Mouse (Mus musculus) lung, postnatal 0 days (tissue): ENCODE results near the gene Haghl. TPM values are rescaled to one million over a fixed set of nuclear protein-coding genes. Genes with fewer than 3 reads are reported as not detected.

Source experiments
- ATAC-seq: fragments of 200-750 bp; cut with Nextera tagmentation; 2 replicates; pipeline ENCODE4 v1.8.0; 2017; ENCODE audit warnings: moderate library complexity
- DNase-seq: peaks from one replicate; pipeline ENCODE4 v3.0.0-alpha.2; 2016; ENCODE audit warnings: low spot score
- H3K27ac ChIP-seq: fragments of 300-500 bp; sonication (generic); 2 replicates; pipeline ENCODE4 v1.5.1; 2014; ENCODE audit warnings: antibody characterized with exemption, mild to moderate bottlenecking, low read length, mixed read lengths
- H3K27me3 ChIP-seq: fragments of 300-500 bp; sonication (generic); replicated peaks from 2 replicates; pipeline ENCODE4 v1.6.1; 2014; ENCODE audit warnings: low read length, mixed read lengths; ENCODE audit not compliant: insufficient read depth
- H3K36me3 ChIP-seq: fragments of 300-500 bp; sonication (generic); 2 replicates; pipeline ENCODE4 v1.6.1; 2014; ENCODE audit warnings: low read length, mixed read lengths; ENCODE audit not compliant: insufficient read depth
- H3K4me1 ChIP-seq: fragments of 300-500 bp; sonication (generic); 2 replicates; pipeline ENCODE4 v1.6.1; 2014; ENCODE audit warnings: antibody characterized with exemption, low read depth, low read length, mixed read lengths; ENCODE audit not compliant: insufficient read depth
- H3K4me2 ChIP-seq: fragments of 300-500 bp; sonication (generic); replicated peaks from 2 replicates; pipeline ENCODE4 v1.6.1; 2014; ENCODE audit warnings: low read depth, mild to moderate bottlenecking, low read length, moderate library complexity, mixed read lengths
- H3K4me3 ChIP-seq: fragments of 300-500 bp; sonication (generic); 2 replicates; pipeline ENCODE4 v1.5.1; 2014; ENCODE audit warnings: low read depth, low read length
- H3K9ac ChIP-seq: fragments of 300-500 bp; sonication (generic); replicated peaks from 2 replicates; pipeline ENCODE4 v1.6.1; 2014; ENCODE audit warnings: low read depth, mild to moderate bottlenecking
- H3K9me3 ChIP-seq: fragments of 300-500 bp; sonication (generic); 2 replicates; pipeline ENCODE4 v1.6.1; 2016; ENCODE audit warnings: low read length, mixed read lengths
- CTCF ChIP-seq: IDR thresholded peaks from 2 replicates; pipeline ENCODE4 v1.5.1; 2016; ENCODE audit warnings: antibody characterized with exemption, mild to moderate bottlenecking
- EP300 ChIP-seq: IDR thresholded peaks from 2 replicates; pipeline ENCODE4 v1.6.1; 2016; ENCODE audit warnings: antibody characterized with exemption, mild to moderate bottlenecking, control low read depth
- WGBS: fragments of 180-500 bp; shearing (Covaris S2); extraction: QIAGEN DNeasy Blood & Tissue Kit; methylation state at CpG from one replicate; pipeline ENCODE4 v1.1.7; 2014; 5-methylcytosine and 5-hydroxymethylcytosine counted together
- polyA plus RNA-seq: library from polyadenylated mRNA; unstranded; fragments of >200 nt; fragmentation: Nextera tagmentation; extraction: Ambion mirVana; gene quantifications from 2 replicates; pipeline ENCODE4 v1.2.1, GENCODE M21; 2015

The Haghl gene
- polyA plus RNA-seq, 1 experiment from 2014 or later, result 42.7 TPM

DNA sequence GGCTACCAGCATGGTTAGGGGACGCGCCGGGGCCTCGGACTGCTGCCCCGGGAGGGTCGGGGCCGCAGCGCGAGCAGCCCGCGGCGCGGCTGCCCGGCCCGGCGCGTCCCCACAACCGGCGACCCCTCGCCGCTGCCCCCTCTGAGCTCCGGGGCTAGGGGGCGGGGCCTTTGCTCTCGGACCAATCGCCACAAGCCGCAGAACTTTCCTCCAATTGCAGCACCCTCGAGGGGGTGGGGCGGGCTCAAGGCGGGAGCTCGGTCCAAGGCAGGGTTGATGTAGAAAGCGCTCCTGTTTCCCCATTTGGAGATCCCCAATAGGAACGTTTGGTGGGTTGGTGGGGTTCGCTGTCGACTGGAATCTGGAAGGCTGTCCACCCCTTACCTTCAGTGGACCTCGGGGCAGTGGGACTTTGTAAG is 11.5 kb upstream of the Haghl start, which contains the start of gene Metrn:
Metrn (minus strand) TSS at position 186 of the 419 bp plus-strand sequence.
- Histone ChIP-seq H3K4me2 (peak within 1 kb of the TSS; percentile 87), H3K36me3 (no peaks in the 10 kb centered on the region), H3K9me3 (no peaks in the 10 kb centered on the region), H3K4me3 (peak within 1 kb of the TSS; percentile 75), H3K9ac (peak within 1 kb of the TSS; percentile 48), H3K27ac (no peak within 1 kb of the TSS), H3K4me1 (peaks cover 9% of the 10 kb centered on the region; the same call in 1 of the 2 replicates), H3K27me3 (no peaks in the 10 kb centered on the region)
- WGBS, result under 1% methylated on average over 25 of the region's 35 CpGs
- TF ChIP-seq EP300 (no peak), CTCF (no peak)
- ATAC-seq, result peak; percentile 76
- peak; percentile 89 for DNase-seq

DNA sequence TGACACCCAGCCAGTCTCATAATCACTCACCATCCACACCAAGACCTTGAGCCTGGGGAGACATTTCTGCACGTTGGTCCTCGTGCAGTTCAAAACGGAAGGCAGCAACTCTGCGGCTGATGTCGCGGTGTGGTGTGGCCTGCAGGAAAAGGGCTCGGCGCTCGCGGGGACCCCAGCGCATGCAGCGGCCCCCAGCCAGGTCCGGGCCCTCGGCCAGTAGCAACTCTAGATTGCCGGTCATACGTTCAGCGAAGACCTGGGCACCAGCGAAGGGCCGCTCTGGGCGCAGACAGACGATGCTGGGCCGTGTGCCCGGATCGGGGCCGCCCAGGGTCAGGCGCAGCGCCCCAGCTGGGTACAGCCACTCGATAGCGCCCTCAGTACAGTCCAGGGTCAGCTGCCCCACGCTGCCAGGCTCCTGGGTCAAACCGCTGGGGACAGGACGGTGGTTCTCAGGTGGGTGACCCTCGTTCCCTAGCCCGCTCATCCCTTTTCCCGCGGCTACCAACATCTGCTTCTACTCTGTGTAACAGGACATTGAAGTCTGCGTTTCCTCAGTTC is 10.8 kb upstream of the Haghl start:
- Histone ChIP-seq H3K4me1 (peaks cover 9% of the 10 kb centered on the region; the same call in 1 of the 2 replicates), H3K36me3 (no peaks in the 10 kb centered on the region), H3K27me3 (no peaks in the 10 kb centered on the region), H3K4me3 (peak overlapping the region; percentile 75), H3K4me2 (peak overlapping the region; percentile 87), H3K27ac (no peak overlapping the region), H3K9ac (peak overlapping the region; percentile 48), H3K9me3 (no peaks in the 10 kb centered on the region)
- TF ChIP-seq EP300, result no peak
- no peak for TF ChIP-seq CTCF
- 3% methylated on average over 37 of the region's 37 CpGs for WGBS
- ATAC-seq, result 0 out of 2 replicates have a peak, but pooled peaks have one; percentile 0
- no peak for DNase-seq

DNA sequence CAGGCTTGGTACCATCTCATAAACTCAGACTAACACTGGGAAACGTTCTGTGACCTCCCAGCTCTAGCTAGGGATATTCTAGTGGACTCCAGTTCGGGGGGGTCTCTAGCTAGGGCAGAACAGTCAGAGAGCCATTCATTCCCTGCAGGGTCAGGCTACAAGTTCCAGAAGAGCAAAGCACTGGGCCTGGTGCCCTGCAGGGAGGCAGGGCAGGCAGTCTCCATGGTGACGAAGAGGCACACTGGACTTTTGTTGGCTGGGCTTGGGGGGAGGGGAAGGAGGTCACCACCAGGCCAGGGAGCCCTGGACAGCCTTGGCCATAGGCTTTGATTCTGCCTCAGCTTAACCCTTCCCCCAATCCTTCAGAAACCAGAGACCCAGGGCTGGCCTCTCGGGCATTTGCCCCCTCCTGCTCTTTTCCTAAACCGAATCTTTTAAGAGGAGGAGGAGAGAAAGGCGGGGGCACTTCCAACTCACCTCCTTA is 10.2 kb upstream of the Haghl start, which contains the start of gene AC134908.4:
AC134908.4 (minus strand) TSS at position 51 of the 484 bp plus-strand sequence.
- DNase-seq, result peak; percentile 32
- Histone ChIP-seq H3K4me2 (peak within 1 kb of the TSS; percentile 87), H3K27me3 (no peaks in the 10 kb centered on the region), H3K9ac (peak within 1 kb of the TSS; percentile 48), H3K9me3 (no peaks in the 10 kb centered on the region), H3K36me3 (no peaks in the 10 kb centered on the region), H3K4me3 (peak within 1 kb of the TSS; percentile 75), H3K4me1 (peaks cover 9% of the 10 kb centered on the region; the same call in 1 of the 2 replicates), H3K27ac (no peak within 1 kb of the TSS)
- 24% methylated on average over 6 of the region's 6 CpGs for WGBS
- ATAC-seq, result no peak
- no peak for TF ChIP-seq CTCF
- TF ChIP-seq EP300, result no peak

DNA sequence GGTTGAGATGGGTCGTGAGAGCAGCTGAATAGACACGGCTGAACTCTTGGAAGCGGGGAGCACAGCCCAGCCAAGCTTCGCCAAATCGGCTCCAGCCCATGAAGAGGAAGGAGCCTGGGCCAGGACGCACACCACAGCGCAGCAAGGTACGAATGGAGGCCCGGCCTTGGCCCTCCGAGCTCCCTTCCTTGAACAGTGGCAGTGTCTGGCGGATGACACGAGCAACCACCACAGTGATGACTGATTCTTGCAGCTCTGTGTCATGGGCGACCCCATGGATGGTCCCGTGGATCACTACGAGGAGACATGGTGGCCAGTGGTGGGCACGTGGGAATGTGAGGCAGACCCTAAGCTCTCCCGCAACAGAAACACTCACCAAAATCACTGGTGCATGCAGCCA is 9.5 kb upstream of the Haghl start:
- ATAC-seq, result no peak
- Histone ChIP-seq H3K9me3 (no peaks in the 10 kb centered on the region), H3K4me1 (peaks cover 9% of the 10 kb centered on the region; the same call in 1 of the 2 replicates), H3K4me2 (no peak overlapping the region), H3K27me3 (no peaks in the 10 kb centered on the region), H3K36me3 (no peaks in the 10 kb centered on the region), H3K27ac (no peak overlapping the region), H3K9ac (no peak overlapping the region), H3K4me3 (no peak overlapping the region)
- 80% methylated on average over 17 of the region's 17 CpGs for WGBS
- TF ChIP-seq CTCF, result no peak
- TF ChIP-seq EP300, result no peak
- no peak for DNase-seq

DNA sequence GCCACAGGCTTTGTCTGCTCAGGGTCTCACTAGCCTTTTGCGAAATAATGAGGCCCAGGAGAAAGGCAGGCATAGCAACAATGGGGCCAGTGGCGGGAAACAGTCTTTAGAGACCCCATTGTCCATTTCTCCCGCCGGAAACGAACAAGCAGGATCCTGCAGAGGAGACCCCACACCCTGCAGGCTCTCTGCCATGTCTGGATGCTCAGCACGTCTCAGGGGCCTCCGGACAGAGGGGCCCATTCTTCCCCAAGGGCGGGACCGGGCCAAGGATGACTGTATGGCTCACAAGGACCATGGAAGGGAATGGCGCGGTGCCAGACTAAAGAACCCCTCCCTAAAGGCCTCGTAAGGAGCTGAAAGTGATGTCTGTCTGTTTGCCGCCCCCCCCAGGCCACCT is 8.7 kb upstream of the Haghl start:
- Histone ChIP-seq H3K4me1 (peaks cover 9% of the 10 kb centered on the region; the same call in 1 of the 2 replicates), H3K9ac (no peak overlapping the region), H3K36me3 (no peaks in the 10 kb centered on the region), H3K9me3 (no peaks in the 10 kb centered on the region), H3K4me3 (no peak overlapping the region), H3K27me3 (no peaks in the 10 kb centered on the region), H3K27ac (no peak overlapping the region), H3K4me2 (no peak overlapping the region)
- ATAC-seq, result no peak
- WGBS, result 70% methylated on average over 13 of the region's 13 CpGs
- DNase-seq, result no peak
- TF ChIP-seq EP300 (no peak), CTCF (no peak)

DNA sequence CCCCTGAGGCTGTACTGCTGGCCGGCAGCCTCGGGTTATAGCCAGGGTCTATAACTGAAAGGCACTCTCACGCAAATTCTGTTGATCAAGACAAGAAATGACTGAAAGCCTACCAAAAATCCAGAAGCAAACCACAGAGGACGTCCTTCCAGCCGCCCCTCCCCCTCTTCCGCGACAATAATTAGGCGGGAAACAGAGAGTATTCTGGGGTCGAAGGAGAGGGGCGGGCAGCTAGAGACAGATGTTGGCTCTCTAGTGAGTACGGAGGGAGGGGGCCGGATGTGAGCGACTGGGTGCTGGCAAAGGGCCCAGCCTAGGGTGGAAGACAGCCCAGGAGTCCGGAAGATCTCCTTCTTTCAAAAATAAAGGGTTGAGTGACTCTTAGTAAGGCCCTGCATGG is 7.1 kb upstream of the Haghl start, which contains the start of gene Fam173a:
Fam173a (minus strand) TSS at position 287 of the 400 bp plus-strand sequence.
- peaks cover 9% of the 10 kb centered on the region; the same call in 1 of the 2 replicates for H3K4me1 ChIP-seq
- peak within 1 kb of the TSS; percentile 76 for H3K27ac ChIP-seq
- TF ChIP-seq CTCF, result no peak
- no peaks in the 10 kb centered on the region for H3K27me3 ChIP-seq
- WGBS, result 2% methylated on average over 14 of the region's 14 CpGs
- no peaks in the 10 kb centered on the region for H3K36me3 ChIP-seq
- ATAC-seq (peak; percentile 81), DNase-seq (peak; percentile 91)
- peak within 1 kb of the TSS; percentile 68 for H3K4me3 ChIP-seq
- peak within 1 kb of the TSS; percentile 94 for H3K4me2 ChIP-seq
- no peaks in the 10 kb centered on the region for H3K9me3 ChIP-seq
- peak within 1 kb of the TSS; percentile 39 for H3K9ac ChIP-seq
